In the genomic region with DNA sequence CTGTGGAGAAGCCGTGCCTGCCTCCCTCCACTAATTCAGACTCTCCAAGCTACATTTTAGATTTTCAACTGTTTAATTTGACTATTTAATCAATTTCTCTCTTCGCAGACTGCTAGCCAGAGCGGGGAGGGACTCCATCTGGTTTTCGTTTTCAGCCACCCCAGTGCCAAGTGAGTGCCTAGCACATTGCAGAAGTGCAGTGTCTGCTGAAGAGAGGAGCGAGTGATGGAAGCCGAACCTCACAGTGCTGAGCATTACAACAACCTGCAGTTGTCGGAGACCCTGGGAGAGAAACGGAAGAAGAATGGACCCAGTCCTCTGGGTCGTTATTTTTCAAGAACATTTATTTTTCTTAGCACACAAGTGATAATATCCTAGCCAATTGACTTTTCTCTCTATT, we compare ENCODE assay signal across 8 mouse cellular contexts. TPM values are rescaled to one million over a fixed set of nuclear protein-coding genes. Genes with fewer than 3 reads are reported as not detected.
DNase-seq lines count a peak whose midpoint lies in the region; ATAC-seq lines count a peak whose summit lies in the region.

No protein-coding gene starts in this region.

- no peaks in the 10 kb centered on the region for H3K36me3 ChIP-seq in embryonic facial prominence, embryonic 12.5 days
- no peaks in the 10 kb centered on the region for H3K36me3 ChIP-seq in limb, embryonic 11.5 days (ENCODE audit: control insufficient read depth, insufficient read depth, low read length)

- H3K4me3 ChIP-seq in embryonic facial prominence, embryonic 12.5 days = no peak overlapping the region
- no peak overlapping the region for H3K4me3 ChIP-seq in limb, embryonic 11.5 days (ENCODE audit: low read depth, low read length)

- H3K4me2 ChIP-seq in embryonic facial prominence, embryonic 12.5 days (replicated peaks) = peak overlapping the region; percentile 37
- H3K4me2 ChIP-seq in limb, embryonic 11.5 days (ENCODE audit: low read depth, severe bottlenecking) = no peak overlapping the region

- peak; percentile 12 for DNase-seq in NIH3T3 (ENCODE audit: low read depth)
- peak; percentile 33 to 52 for DNase-seq in heart, postnatal 10 days
- DNase-seq in limb, embryonic 11.5 days (ENCODE audit: low spot score) = peak; percentile 52
- no peak for DNase-seq in thymus, postnatal 4 days
- no peak for DNase-seq in adrenal gland, adult 8-10 months
- DNase-seq in kidney, postnatal 14 days = no peak

- H3K9me3 ChIP-seq in embryonic facial prominence, embryonic 12.5 days = no peaks in the 10 kb centered on the region
- H3K9me3 ChIP-seq in limb, embryonic 11.5 days (ENCODE audit: control insufficient read depth, low read length) = no peaks in the 10 kb centered on the region

- WGBS in embryonic facial prominence, embryonic 12.5 days = 16% methylated on average over 9 of the region's 9 CpGs
- 15% methylated on average over 9 of the region's 9 CpGs for WGBS in limb, embryonic 11.5 days

- peaks cover 5% of the 10 kb centered on the region for H3K4me1 ChIP-seq in embryonic facial prominence, embryonic 12.5 days
- 0 out of 2 replicates have a peak, but pooled peaks cover 5% of the 10 kb centered on the region for H3K4me1 ChIP-seq in limb, embryonic 11.5 days (ENCODE audit: control insufficient read depth, insufficient read depth, low read length)

- peak overlapping the region; percentile 78 for H3K27ac ChIP-seq in embryonic facial prominence, embryonic 12.5 days
- no peak overlapping the region for H3K27ac ChIP-seq in limb, embryonic 11.5 days (replicated peaks; ENCODE audit: low read depth, low read length)

- intact Hi-C loops in heart, postnatal 10 days (cut with DNase I) = no loop called here

- ATAC-seq in embryonic facial prominence, embryonic 12.5 days (ENCODE audit: insufficient number of reproducible peaks, insufficient read depth, low FRiP score, low TSS enrichment) = peak; percentile 60; the same call in 1 of the 2 replicates
- ATAC-seq in limb, embryonic 11.5 days (ENCODE audit: insufficient number of reproducible peaks, low FRiP score, low TSS enrichment, low read depth) = no peak
- no peak for ATAC-seq in erythroblast, adult 5-6 weeks (replicated peaks; ENCODE audit: low FRiP score, poor library complexity, severe bottlenecking)

- no peak overlapping the region for H3K9ac ChIP-seq in embryonic facial prominence, embryonic 12.5 days
- no peak overlapping the region for H3K9ac ChIP-seq in limb, embryonic 11.5 days (ENCODE audit: low read length)

- no peaks in the 10 kb centered on the region for H3K27me3 ChIP-seq in embryonic facial prominence, embryonic 12.5 days
- no peaks in the 10 kb centered on the region for H3K27me3 ChIP-seq in limb, embryonic 11.5 days (ENCODE audit: control insufficient read depth, insufficient read depth, low read length)

RNA-seq across cellular contexts. Expression of a gene that starts 59.6 kb away (rescaled TPM):
- polyA plus RNA-seq in embryonic facial prominence, embryonic 12.5 days (2016; fragmentation: Nextera tagmentation; extraction: Ambion mirVana) = 30.1 and 35.9 TPM in 2 replicates
- 10 to 100 TPM; 39.5 to 43.6 TPM for total RNA-seq in heart, postnatal 10 days (2021)
- polyA plus RNA-seq in limb, embryonic 11.5 days (2014; fragmentation: Nextera tagmentation; extraction: Ambion mirVana) = 23.8 and 28.0 TPM in 2 replicates
- 1 to 10 TPM; 1.2 to 2.5 (median 1.8) TPM for total RNA-seq in adrenal gland, adult 8-10 months (2022)
- not detected in 2 replicates for total RNA-seq in erythroblast, adult 5-6 weeks (2015; ENCODE audit: low replicate concordance)
- total RNA-seq in erythroblast, adult 5-6 weeks (2017; ENCODE audit: low replicate concordance) = not detected in 2 replicates

Comparison
In these comparisons a context has a peak if more than half of its experiments do, and no peak if none do; other contexts are left out.
1. DNase-seq: peak in NIH3T3 (single experiment), heart, postnatal 10 days (2 of 2) and limb, embryonic 11.5 days (single experiment); none in thymus, postnatal 4 days (single experiment), adrenal gland, adult 8-10 months (single experiment) and kidney, postnatal 14 days (single experiment).
2. RNA of a gene that starts 59.6 kb away (total RNA-seq): 39.5 to 43.6 TPM in heart, postnatal 10 days; 1.2 to 2.5 TPM in adrenal gland, adult 8-10 months and not detected in erythroblast, adult 5-6 weeks; every median in the first group is over 10 times any median in the second.